Mouse (Mus musculus) olfactory bulb, adult 2 months (tissue): Measurements from ENCODE around the gene Mfsd12.

Experiments
- CTCF ChIP-seq: fragments of 200-500 bp; IDR thresholded peaks from 2 replicates; pipeline ENCODE4 v1.5.1; 2012; ENCODE audit warnings: low read depth, mild to moderate bottlenecking, low read length, moderate library complexity; ENCODE audit not compliant: insufficient read depth
- POLR2A ChIP-seq: fragments of 200-500 bp; IDR thresholded peaks from 2 replicates; pipeline ENCODE4 v1.6.1; 2012; ENCODE audit warnings: mild to moderate bottlenecking, low read depth, low read length, moderate library complexity; ENCODE audit not compliant: insufficient read depth

- no peak for TF ChIP-seq CTCF
- no peak for TF ChIP-seq POLR2A
Measured at GRCm38 (mm10) chr10:81314201-81314600, 43.1 kb upstream of the Mfsd12 start.
